Mouse (Mus musculus): Measurements from ENCODE around the gene Zfp768. TPM values are rescaled to one million over a fixed set of nuclear protein-coding genes. Genes with fewer than 3 reads are reported as not detected.

The Zfp768 gene
- 16.7 TPM for polyA plus RNA-seq (2014; fragmentation: Illumina TruSeq; extraction: RNeasy Lipid Tissue Mini Kit (QIAGEN cat#74804); ENCODE audit: low read depth, low replicate concordance)

DNA sequence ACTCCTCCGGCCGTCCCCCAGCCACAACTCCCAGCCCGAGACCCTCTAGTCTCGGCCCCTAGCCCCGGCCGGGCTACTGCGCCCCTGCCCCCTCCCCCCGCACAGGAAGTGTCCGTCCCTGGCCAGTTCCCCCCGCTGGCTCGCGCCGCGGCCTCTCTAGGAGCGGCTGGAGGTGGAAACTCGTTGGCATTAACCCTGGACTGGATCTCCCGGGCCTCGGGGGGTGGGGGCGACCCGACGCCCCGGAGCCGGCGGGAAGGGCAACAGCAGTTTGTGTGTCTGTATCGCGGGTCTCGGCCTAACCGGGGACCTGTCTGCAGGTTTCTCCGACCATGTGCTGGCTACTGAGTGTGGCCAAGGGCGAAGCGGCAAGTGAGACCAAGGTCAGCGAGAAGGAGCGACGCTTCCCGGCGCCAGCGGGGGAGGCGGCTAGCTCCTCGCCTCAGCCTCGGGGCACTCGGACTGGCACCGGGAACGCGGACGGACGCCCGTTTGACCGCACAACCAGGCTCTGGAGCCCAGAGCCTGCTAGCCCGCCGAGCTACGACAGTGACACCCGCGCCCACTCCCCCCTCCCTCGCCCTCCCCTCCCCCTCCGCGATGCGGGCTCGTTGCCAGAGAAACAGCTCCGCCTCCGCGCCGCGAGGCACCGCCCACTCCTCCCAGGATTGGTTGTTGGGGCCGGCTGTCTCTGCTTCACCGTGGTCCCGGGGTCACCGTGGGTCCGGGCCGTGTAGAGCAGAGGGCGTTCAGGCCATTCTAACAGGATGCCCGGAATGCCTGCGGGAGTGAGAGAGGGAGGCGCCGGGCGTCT, at the start of gene Zfp768:
TSS of gene Zfp768 (minus strand) at position 78 of the 814 bp plus-strand sequence.

DNA sequence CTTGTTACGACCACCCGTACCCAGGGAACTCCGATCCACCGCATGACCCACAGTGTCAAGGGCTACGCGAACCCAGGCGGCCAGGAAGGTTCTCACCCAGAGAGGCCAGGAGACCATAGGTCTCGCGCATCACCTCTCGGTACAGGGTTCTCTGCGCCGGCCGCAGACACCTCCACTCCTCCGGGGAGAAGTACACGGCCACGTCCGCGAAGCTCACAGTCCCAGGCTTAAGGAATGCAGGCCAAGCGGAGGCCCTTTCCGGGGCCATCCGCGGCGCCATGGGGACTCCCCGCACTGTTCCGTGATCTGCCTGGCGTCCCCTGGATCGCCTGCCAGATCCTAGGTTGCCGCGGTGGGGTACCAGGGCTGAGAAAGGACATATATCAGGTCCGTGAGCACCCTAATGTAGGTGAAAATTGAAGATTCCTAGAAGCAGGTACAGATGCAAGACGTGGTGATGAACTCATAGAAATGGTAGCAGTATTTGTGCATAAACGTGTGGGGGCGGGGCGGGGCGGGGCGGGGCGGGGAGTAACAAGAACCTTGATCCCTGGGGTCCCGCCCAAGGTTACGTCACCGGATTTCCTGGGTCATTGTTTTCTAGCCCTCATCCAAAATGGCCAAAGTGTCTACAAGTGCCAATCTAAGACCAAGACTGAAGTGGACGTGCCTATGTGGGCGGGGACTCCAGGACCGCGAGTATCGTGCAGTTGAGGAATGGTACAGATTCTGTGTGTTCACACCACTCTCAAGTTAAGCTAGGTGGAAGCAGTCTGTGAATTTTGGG, 48.0 kb upstream of the Zfp768 start, which contains the start of gene E430018J23Rik:
TSS of gene E430018J23Rik (minus strand) at position 473 of the 787 bp plus-strand sequence.

DNA sequence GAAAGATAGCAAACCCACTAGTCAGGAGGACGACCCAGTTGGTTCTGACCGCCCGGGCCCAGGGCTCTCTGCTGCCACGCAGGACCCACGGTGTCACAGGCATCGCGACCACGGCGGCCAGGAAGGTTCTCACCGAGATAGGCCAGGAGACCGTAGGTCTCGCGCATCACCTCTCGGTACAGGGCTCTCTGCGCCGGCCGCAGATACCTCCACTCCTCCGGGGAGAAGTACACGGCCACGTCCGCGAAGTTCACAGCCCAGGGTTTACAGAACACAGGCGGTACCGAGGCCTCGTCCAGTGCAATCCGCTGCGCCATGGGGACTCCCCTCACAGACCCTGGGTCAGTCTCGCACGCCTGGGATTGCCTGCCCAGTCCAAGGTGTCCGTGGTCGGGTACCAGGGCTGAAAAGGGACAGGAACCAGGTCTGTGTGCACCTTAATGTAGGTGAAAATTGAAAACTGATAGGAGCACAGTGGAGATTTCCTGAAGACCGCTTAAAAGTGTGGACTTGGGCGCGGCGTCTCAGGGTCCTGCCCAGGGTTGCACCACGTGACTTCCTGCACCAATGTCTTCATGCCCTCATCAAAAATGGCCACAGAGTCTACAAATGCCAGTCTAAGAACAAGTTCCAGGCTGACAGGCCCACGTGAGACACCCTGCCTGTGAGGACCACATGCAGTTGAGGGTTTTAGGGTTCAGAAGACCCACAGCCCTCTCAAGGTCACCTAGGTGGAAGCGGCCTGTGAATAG, 41.4 kb upstream of the Zfp768 start, which contains the start of gene 9130019O22Rik:
TSS of gene 9130019O22Rik (minus strand) at position 526 of the 752 bp plus-strand sequence.

DNA sequence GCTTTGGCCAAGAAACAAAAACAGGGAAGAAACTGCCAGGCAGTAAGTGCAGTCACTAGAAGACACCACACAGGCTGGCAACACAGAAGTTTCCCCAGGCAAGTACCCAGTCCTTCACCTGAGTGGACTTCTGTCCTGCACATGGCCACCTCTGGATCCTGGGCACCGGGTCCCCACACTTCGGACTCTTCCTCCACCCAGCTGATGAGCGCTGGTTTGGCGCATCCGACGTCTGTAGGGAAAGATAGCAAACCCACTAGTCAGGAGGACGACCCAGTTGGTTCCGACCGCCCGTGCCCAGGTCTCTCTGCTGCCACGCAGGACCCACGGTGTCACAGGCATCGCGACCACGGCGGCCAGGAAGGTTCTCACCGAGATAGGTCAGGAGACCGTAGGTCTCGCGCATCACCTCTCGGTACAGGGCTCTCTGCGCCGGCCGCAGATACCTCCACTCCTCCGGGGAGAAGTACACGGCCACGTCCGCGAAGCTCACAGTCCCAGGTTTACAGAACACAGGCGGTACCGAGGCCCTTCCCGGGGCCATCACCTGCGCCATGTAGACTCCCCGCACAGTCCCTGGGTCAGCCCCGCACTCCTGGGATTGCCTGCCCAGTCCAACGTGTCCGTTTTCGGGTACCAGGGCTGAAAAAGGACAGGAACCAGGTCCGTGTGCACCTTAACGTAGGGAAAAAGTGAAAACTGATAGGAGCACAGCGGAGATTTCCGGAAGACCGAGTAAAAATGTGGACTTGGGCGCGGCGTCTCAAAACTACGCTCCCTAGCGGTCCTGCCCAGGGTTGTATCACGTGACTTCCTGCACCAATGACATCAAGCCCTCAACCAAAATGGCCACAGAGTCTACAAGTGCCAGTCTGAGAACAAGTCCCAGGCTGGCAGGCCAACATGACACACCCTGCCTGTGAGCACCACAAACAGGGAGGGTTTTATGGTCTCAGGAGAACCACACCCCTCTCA, 30.2 kb upstream of the Zfp768 start, which contains the start of gene Zfp747:
TSS of gene Zfp747 (minus strand) at position 780 of the 975 bp plus-strand sequence.

DNA sequence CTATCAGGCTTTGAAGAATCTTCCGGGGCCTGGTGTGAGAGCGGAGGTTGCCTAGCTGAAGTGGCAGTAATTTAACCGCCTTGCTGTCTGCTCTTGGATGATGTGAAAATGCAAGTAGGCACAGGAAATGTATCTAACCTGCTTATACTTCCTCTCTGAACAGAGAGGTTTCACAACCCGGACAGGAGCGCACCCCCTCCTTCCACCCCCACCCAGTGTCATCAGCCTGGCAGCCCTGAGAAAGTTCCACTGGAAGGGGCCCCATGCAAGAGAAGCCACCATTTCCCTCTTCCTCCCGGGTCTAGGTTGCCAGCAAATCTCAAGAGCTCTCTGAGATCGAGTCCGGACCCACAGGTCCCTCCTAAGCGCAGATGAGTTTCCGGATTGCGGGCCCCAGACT, 49.3 kb downstream of the Zfp768 start, which contains the start of gene Itgal:
TSS of gene Itgal (plus strand) at position 163 of the 400 bp plus-strand sequence.

Other genes with a start within 250 kb of the Zfp768 start
- 1.2 TPM for gene Qprt, start 223.4 kb downstream of the Zfp768 start, polyA plus RNA-seq (2014; fragmentation: Illumina TruSeq; extraction: RNeasy Lipid Tissue Mini Kit (QIAGEN cat#74804); ENCODE audit: low read depth, low replicate concordance)
- gene Spn, start 207.8 kb downstream of the Zfp768 start, polyA plus RNA-seq (2014; fragmentation: Illumina TruSeq; extraction: RNeasy Lipid Tissue Mini Kit (QIAGEN cat#74804); ENCODE audit: low read depth, low replicate concordance) = 1.4 TPM
- gene Cd2bp2, start 149.5 kb downstream of the Zfp768 start, polyA plus RNA-seq (2014; fragmentation: Illumina TruSeq; extraction: RNeasy Lipid Tissue Mini Kit (QIAGEN cat#74804); ENCODE audit: low read depth, low replicate concordance) = 52.6 TPM
- 27.7 TPM for gene Tbc1d10b, start 137.1 kb downstream of the Zfp768 start, polyA plus RNA-seq (2014; fragmentation: Illumina TruSeq; extraction: RNeasy Lipid Tissue Mini Kit (QIAGEN cat#74804); ENCODE audit: low read depth, low replicate concordance)
- 4.2 TPM for gene Mylpf, start 136.7 kb downstream of the Zfp768 start, polyA plus RNA-seq (2014; fragmentation: Illumina TruSeq; extraction: RNeasy Lipid Tissue Mini Kit (QIAGEN cat#74804); ENCODE audit: low read depth, low replicate concordance)
- gene Zfp553, start 112.5 kb downstream of the Zfp768 start, polyA plus RNA-seq (2014; fragmentation: Illumina TruSeq; extraction: RNeasy Lipid Tissue Mini Kit (QIAGEN cat#74804); ENCODE audit: low read depth, low replicate concordance) = 14.2 TPM
- gene Sept1, start 112.5 kb downstream of the Zfp768 start, polyA plus RNA-seq (2014; fragmentation: Illumina TruSeq; extraction: RNeasy Lipid Tissue Mini Kit (QIAGEN cat#74804); ENCODE audit: low read depth, low replicate concordance) = 11.1 TPM
- gene Zfp771, start 101.3 kb downstream of the Zfp768 start, polyA plus RNA-seq (2014; fragmentation: Illumina TruSeq; extraction: RNeasy Lipid Tissue Mini Kit (QIAGEN cat#74804); ENCODE audit: low read depth, low replicate concordance) = 20.6 TPM
- 31.2 TPM for gene Dctpp1, start 84.9 kb downstream of the Zfp768 start, polyA plus RNA-seq (2014; fragmentation: Illumina TruSeq; extraction: RNeasy Lipid Tissue Mini Kit (QIAGEN cat#74804); ENCODE audit: low read depth, low replicate concordance)
- gene Sephs2, start 71.5 kb downstream of the Zfp768 start, polyA plus RNA-seq (2014; fragmentation: Illumina TruSeq; extraction: RNeasy Lipid Tissue Mini Kit (QIAGEN cat#74804); ENCODE audit: low read depth, low replicate concordance) = 34.8 TPM
- 2.5 TPM for gene Itgal, start 49.3 kb downstream of the Zfp768 start, polyA plus RNA-seq (2014; fragmentation: Illumina TruSeq; extraction: RNeasy Lipid Tissue Mini Kit (QIAGEN cat#74804); ENCODE audit: low read depth, low replicate concordance)
- 6.3 TPM for gene Zfp747, start 30.5 kb upstream of the Zfp768 start, polyA plus RNA-seq (2014; fragmentation: Illumina TruSeq; extraction: RNeasy Lipid Tissue Mini Kit (QIAGEN cat#74804); ENCODE audit: low read depth, low replicate concordance)
- 4.3 TPM for gene 9130019O22Rik, start 41.6 kb upstream of the Zfp768 start, polyA plus RNA-seq (2014; fragmentation: Illumina TruSeq; extraction: RNeasy Lipid Tissue Mini Kit (QIAGEN cat#74804); ENCODE audit: low read depth, low replicate concordance)
- 8.3 TPM for gene E430018J23Rik, start 48.0 kb upstream of the Zfp768 start, polyA plus RNA-seq (2014; fragmentation: Illumina TruSeq; extraction: RNeasy Lipid Tissue Mini Kit (QIAGEN cat#74804); ENCODE audit: low read depth, low replicate concordance)
- 6.0 TPM for gene Zfp764, start 61.2 kb upstream of the Zfp768 start, polyA plus RNA-seq (2014; fragmentation: Illumina TruSeq; extraction: RNeasy Lipid Tissue Mini Kit (QIAGEN cat#74804); ENCODE audit: low read depth, low replicate concordance)
- 13.5 TPM for gene Zfp688, start 76.5 kb upstream of the Zfp768 start, polyA plus RNA-seq (2014; fragmentation: Illumina TruSeq; extraction: RNeasy Lipid Tissue Mini Kit (QIAGEN cat#74804); ENCODE audit: low read depth, low replicate concordance)
- 3.0 TPM for gene Zfp689, start 103.6 kb upstream of the Zfp768 start, polyA plus RNA-seq (2014; fragmentation: Illumina TruSeq; extraction: RNeasy Lipid Tissue Mini Kit (QIAGEN cat#74804); ENCODE audit: low read depth, low replicate concordance)
- 43.6 TPM for gene Prr14, start 114.0 kb upstream of the Zfp768 start, polyA plus RNA-seq (2014; fragmentation: Illumina TruSeq; extraction: RNeasy Lipid Tissue Mini Kit (QIAGEN cat#74804); ENCODE audit: low read depth, low replicate concordance)
- gene Fbrs, start 133.6 kb upstream of the Zfp768 start, polyA plus RNA-seq (2014; fragmentation: Illumina TruSeq; extraction: RNeasy Lipid Tissue Mini Kit (QIAGEN cat#74804); ENCODE audit: low read depth, low replicate concordance) = 56.2 TPM
- gene Srcap, start 166.4 kb upstream of the Zfp768 start, polyA plus RNA-seq (2014; fragmentation: Illumina TruSeq; extraction: RNeasy Lipid Tissue Mini Kit (QIAGEN cat#74804); ENCODE audit: low read depth, low replicate concordance) = 18.2 TPM
- gene Gm42715, start 174.0 kb upstream of the Zfp768 start, polyA plus RNA-seq (2014; fragmentation: Illumina TruSeq; extraction: RNeasy Lipid Tissue Mini Kit (QIAGEN cat#74804); ENCODE audit: low read depth, low replicate concordance) = 12.8 TPM
- not detected for gene Tmem265, start 215.8 kb upstream of the Zfp768 start, polyA plus RNA-seq (2014; fragmentation: Illumina TruSeq; extraction: RNeasy Lipid Tissue Mini Kit (QIAGEN cat#74804); ENCODE audit: low read depth, low replicate concordance)
- 83.6 TPM for gene Phkg2, start 227.8 kb upstream of the Zfp768 start, polyA plus RNA-seq (2014; fragmentation: Illumina TruSeq; extraction: RNeasy Lipid Tissue Mini Kit (QIAGEN cat#74804); ENCODE audit: low read depth, low replicate concordance)
- gene Ccdc189, start 243.0 kb upstream of the Zfp768 start, polyA plus RNA-seq (2014; fragmentation: Illumina TruSeq; extraction: RNeasy Lipid Tissue Mini Kit (QIAGEN cat#74804); ENCODE audit: low read depth, low replicate concordance) = 22.1 TPM
- 33.6 TPM for gene Rnf40, start 243.2 kb upstream of the Zfp768 start, polyA plus RNA-seq (2014; fragmentation: Illumina TruSeq; extraction: RNeasy Lipid Tissue Mini Kit (QIAGEN cat#74804); ENCODE audit: low read depth, low replicate concordance)

Measured in adipose tissue, adult 10 weeks (tissue).